1 mouse cellular context compared by ENCODE assay signal in genomic region chr7:100371495-100372451, GRCm38 (mm10).
TF ChIP-seq lines count a peak whose summit lies in the region.

Gene C2cd3, plus strand, starts transcription at chr7:100372233.
Gene Ppme1, minus strand, starts transcription at chr7:100372307.

TF ChIP-seq in MEL, 35 proteins besides CTCF, POLR2A, EP300 and RAD21 (continued from another document):
- 0 out of 2 replicates have a peak, but pooled peaks have one; percentile 50 for TF ChIP-seq ZMIZ1 (IDR thresholded peaks at IDR 0.05; ENCODE audit: low read depth, low read length)
- TF ChIP-seq CHD2 (IDR thresholded peaks at IDR 0.05; ENCODE audit: low read length), result peak; percentile 58; the same call in 1 of the 2 replicates
- peak; percentile 81 for TF ChIP-seq NRF1 (IDR thresholded peaks at IDR 0.05; ENCODE audit: insufficient read depth, low read depth, low read length, poor library complexity, severe bottlenecking)
- TF ChIP-seq GATA1 (IDR thresholded peaks at IDR 0.05; ENCODE audit: low read depth, low read length), result 0 out of 2 replicates have a peak, but pooled peaks have one; percentile 9
- peak; percentile 58; the same call in 1 of the 2 replicates for TF ChIP-seq MAX (IDR thresholded peaks at IDR 0.05; ENCODE audit: low read length)
- peak; percentile 98 for TF ChIP-seq HCFC1 (IDR thresholded peaks at IDR 0.05; ENCODE audit: low read depth, low read length)
- TF ChIP-seq MYC (IDR thresholded peaks at IDR 0.05; ENCODE audit: low read depth, low read length), result no peak; the same call in 1 of the 2 replicates
- TF ChIP-seq USF2 (IDR thresholded peaks at IDR 0.05; ENCODE audit: borderline replicate concordance in 1 of 2, insufficient read depth in 1 of 2, low read depth in 1 of 2, low read length in 2 of 2), result no peak
- no peak for TF ChIP-seq ZKSCAN1 (IDR thresholded peaks at IDR 0.05; ENCODE audit: low read depth, low read length)
- TF ChIP-seq USF1 (IDR thresholded peaks at IDR 0.05; ENCODE audit: low read depth, low read length), result no peak
- no peak for TF ChIP-seq POLR2AphosphoS5 (IDR thresholded peaks at IDR 0.05; ENCODE audit: borderline replicate concordance, low read depth, low read length)
- no peak for TF ChIP-seq SMC3 (IDR thresholded peaks at IDR 0.05; ENCODE audit: low read depth, low read length)
